Mouse (Mus musculus): ENCODE results near the gene Sbp. TPM values are rescaled to one million over a fixed set of nuclear protein-coding genes. Genes with fewer than 3 reads are reported as not detected.
"Not testable (repeated sequence)": the region's sequence is repeated elsewhere in the genome, so short reads cannot be mapped to it uniquely, and the experiment has no call there.

Sbp gene
- not detected in 2 replicates for polyA plus RNA-seq (2014; fragmentation: Nextera tagmentation; extraction: Ambion mirVana)

- no peaks in the 10 kb centered on the region for H3K4me1 ChIP-seq (ENCODE audit: control insufficient read depth, insufficient read depth, low read length)
- H3K36me3 ChIP-seq (ENCODE audit: control insufficient read depth, insufficient read depth, low read length), result no peaks in the 10 kb centered on the region
- H3K9ac ChIP-seq (replicated peaks; ENCODE audit: low read length), result no peak within 1 kb of the TSS
- H3K9me3 ChIP-seq (ENCODE audit: control insufficient read depth, low read length), result no peaks in the 10 kb centered on the region
- ATAC-seq (ENCODE audit: low FRiP score, low TSS enrichment), result no peak
- no peaks in the 10 kb centered on the region for H3K27me3 ChIP-seq (ENCODE audit: control insufficient read depth, insufficient read depth, low read length)
- no peak within 1 kb of the TSS for H3K4me3 ChIP-seq (replicated peaks; ENCODE audit: low read depth, low read length)
- H3K27ac ChIP-seq (replicated peaks; ENCODE audit: low read depth, low read length), result no peak within 1 kb of the TSS
- H3K4me2 ChIP-seq (ENCODE audit: low read length), result no peak within 1 kb of the TSS
- no peak for DNase-seq
Observed at GRCm38 (mm10) chr17:23941372-23941771, at the start of gene Sbp. Sbp (plus strand) TSS chr17:23941672.

- H3K9me3 ChIP-seq (ENCODE audit: control insufficient read depth, low read length); H3K9ac ChIP-seq (replicated peaks; ENCODE audit: low read length); ATAC-seq (ENCODE audit: low FRiP score, low TSS enrichment); H3K4me2 ChIP-seq (ENCODE audit: low read length); H3K36me3 ChIP-seq (ENCODE audit: control insufficient read depth, insufficient read depth, low read length); H3K27ac ChIP-seq (replicated peaks; ENCODE audit: low read depth, low read length); H3K27me3 ChIP-seq (ENCODE audit: control insufficient read depth, insufficient read depth, low read length); DNase-seq; H3K4me3 ChIP-seq (replicated peaks; ENCODE audit: low read depth, low read length); H3K4me1 ChIP-seq (ENCODE audit: control insufficient read depth, insufficient read depth, low read length): not testable (repeated sequence)
- 82% methylated on average over 4 of the region's 4 CpGs for WGBS
Observed at GRCm38 (mm10) chr17:23917158-23917557, 24.3 kb upstream of the Sbp start, which contains the start of gene Dcpp3. Dcpp3 (plus strand) TSS chr17:23917458.

- H3K9ac ChIP-seq (replicated peaks; ENCODE audit: low read length), result peak overlapping the region; percentile 29
- H3K4me2 ChIP-seq (ENCODE audit: low read length), result peak overlapping the region; percentile 75
- ATAC-seq (ENCODE audit: low FRiP score, low TSS enrichment) (peak; percentile 94), DNase-seq (peak; percentile 95)
- H3K9me3 ChIP-seq (ENCODE audit: control insufficient read depth, low read length), result no peaks in the 10 kb centered on the region
- H3K4me3 ChIP-seq (replicated peaks; ENCODE audit: low read depth, low read length), result peak overlapping the region; percentile 43
- H3K36me3 ChIP-seq (ENCODE audit: control insufficient read depth, insufficient read depth, low read length), result no peaks in the 10 kb centered on the region
- 0 out of 2 replicates have a peak, but pooled peaks cover 7% of the 10 kb centered on the region for H3K4me1 ChIP-seq (ENCODE audit: control insufficient read depth, insufficient read depth, low read length)
- peak overlapping the region; percentile 75 for H3K27ac ChIP-seq (replicated peaks; ENCODE audit: low read depth, low read length)
- under 1% methylated on average over 29 of the region's 29 CpGs for WGBS
- H3K27me3 ChIP-seq (ENCODE audit: control insufficient read depth, insufficient read depth, low read length), result no peaks in the 10 kb centered on the region
Observed at GRCm38 (mm10) chr17:23924531-23925007, 16.9 kb upstream of the Sbp start.

GRCm38 (mm10) chr17:23925090-23925493, 16.4 kb upstream of the Sbp start:
- no peaks in the 10 kb centered on the region for H3K9me3 ChIP-seq (ENCODE audit: control insufficient read depth, low read length)
- peak overlapping the region; percentile 75 for H3K4me2 ChIP-seq (ENCODE audit: low read length)
- no peaks in the 10 kb centered on the region for H3K27me3 ChIP-seq (ENCODE audit: control insufficient read depth, insufficient read depth, low read length)
- DNase-seq (peak; percentile 83), ATAC-seq (ENCODE audit: low FRiP score, low TSS enrichment) (peak; percentile 87)
- H3K4me1 ChIP-seq (ENCODE audit: control insufficient read depth, insufficient read depth, low read length), result 0 out of 2 replicates have a peak, but pooled peaks cover 7% of the 10 kb centered on the region
- WGBS, result under 1% methylated on average over 14 of the region's 14 CpGs
- H3K9ac ChIP-seq (replicated peaks; ENCODE audit: low read length), result peak overlapping the region; percentile 29
- H3K36me3 ChIP-seq (ENCODE audit: control insufficient read depth, insufficient read depth, low read length), result no peaks in the 10 kb centered on the region
- peak overlapping the region; percentile 75 for H3K27ac ChIP-seq (replicated peaks; ENCODE audit: low read depth, low read length)
- H3K4me3 ChIP-seq (replicated peaks; ENCODE audit: low read depth, low read length), result peak overlapping the region; percentile 43

- H3K4me3 ChIP-seq (replicated peaks; ENCODE audit: low read depth, low read length), result no peak overlapping the region
- DNase-seq (no peak), ATAC-seq (ENCODE audit: low FRiP score, low TSS enrichment) (no peak)
- no peak overlapping the region for H3K27ac ChIP-seq (replicated peaks; ENCODE audit: low read depth, low read length)
- WGBS, result 92% methylated on average over 5 of the region's 5 CpGs
- no peaks in the 10 kb centered on the region for H3K9me3 ChIP-seq (ENCODE audit: control insufficient read depth, low read length)
- H3K4me1 ChIP-seq (ENCODE audit: control insufficient read depth, insufficient read depth, low read length), result no peaks in the 10 kb centered on the region
- H3K36me3 ChIP-seq (ENCODE audit: control insufficient read depth, insufficient read depth, low read length), result no peaks in the 10 kb centered on the region
- H3K27me3 ChIP-seq (ENCODE audit: control insufficient read depth, insufficient read depth, low read length), result no peaks in the 10 kb centered on the region
- H3K9ac ChIP-seq (replicated peaks; ENCODE audit: low read length), result no peak overlapping the region
- H3K4me2 ChIP-seq (ENCODE audit: low read length), result no peak overlapping the region
Observed at GRCm38 (mm10) chr17:23931157-23931556, 10.3 kb upstream of the Sbp start.

- ATAC-seq (ENCODE audit: low FRiP score, low TSS enrichment); DNase-seq; H3K9me3 ChIP-seq (ENCODE audit: control insufficient read depth, low read length); H3K27me3 ChIP-seq (ENCODE audit: control insufficient read depth, insufficient read depth, low read length); H3K4me3 ChIP-seq (replicated peaks; ENCODE audit: low read depth, low read length); H3K4me2 ChIP-seq (ENCODE audit: low read length); H3K4me1 ChIP-seq (ENCODE audit: control insufficient read depth, insufficient read depth, low read length); H3K27ac ChIP-seq (replicated peaks; ENCODE audit: low read depth, low read length); H3K36me3 ChIP-seq (ENCODE audit: control insufficient read depth, insufficient read depth, low read length); H3K9ac ChIP-seq (replicated peaks; ENCODE audit: low read length): not testable (repeated sequence)
- 89% methylated on average over 4 of the region's 4 CpGs for WGBS
Observed at GRCm38 (mm10) chr17:23947486-23947885, 6.0 kb downstream of the Sbp start.

- Histone ChIP-seq H3K4me3 (replicated peaks; ENCODE audit: low read depth, low read length) (no peak overlapping the region), H3K9me3 (ENCODE audit: control insufficient read depth, low read length) (no peaks in the 10 kb centered on the region), H3K27me3 (ENCODE audit: control insufficient read depth, insufficient read depth, low read length) (no peaks in the 10 kb centered on the region), H3K9ac (replicated peaks; ENCODE audit: low read length) (no peak overlapping the region), H3K4me1 (ENCODE audit: control insufficient read depth, insufficient read depth, low read length) (no peaks in the 10 kb centered on the region), H3K27ac (replicated peaks; ENCODE audit: low read depth, low read length) (no peak overlapping the region), H3K36me3 (ENCODE audit: control insufficient read depth, insufficient read depth, low read length) (no peaks in the 10 kb centered on the region), H3K4me2 (ENCODE audit: low read length) (no peak overlapping the region)
- 88% methylated on average over 2 of the region's 2 CpGs for WGBS
- no peak for DNase-seq
- no peak for ATAC-seq (ENCODE audit: low FRiP score, low TSS enrichment)
Observed at GRCm38 (mm10) chr17:23949068-23949467, 7.6 kb downstream of the Sbp start.

- H3K4me2 ChIP-seq (ENCODE audit: low read length); ATAC-seq (ENCODE audit: low FRiP score, low TSS enrichment); H3K9me3 ChIP-seq (ENCODE audit: control insufficient read depth, low read length); H3K9ac ChIP-seq (replicated peaks; ENCODE audit: low read length); H3K27ac ChIP-seq (replicated peaks; ENCODE audit: low read depth, low read length); H3K36me3 ChIP-seq (ENCODE audit: control insufficient read depth, insufficient read depth, low read length); DNase-seq; H3K27me3 ChIP-seq (ENCODE audit: control insufficient read depth, insufficient read depth, low read length); H3K4me1 ChIP-seq (ENCODE audit: control insufficient read depth, insufficient read depth, low read length); H3K4me3 ChIP-seq (replicated peaks; ENCODE audit: low read depth, low read length): not testable (repeated sequence)
- WGBS, result 78% methylated on average over 4 of the region's 4 CpGs
Observed at GRCm38 (mm10) chr17:23950828-23951227, 9.4 kb downstream of the Sbp start.

GRCm38 (mm10) chr17:23955174-23955573, 13.7 kb downstream of the Sbp start, which contains the start of gene Sbpl:
Sbpl (minus strand) TSS chr17:23955274.
- Histone ChIP-seq H3K4me1 (ENCODE audit: control insufficient read depth, insufficient read depth, low read length) (no peaks in the 10 kb centered on the region), H3K9ac (replicated peaks; ENCODE audit: low read length) (no peak within 1 kb of the TSS)
- WGBS, result 72% methylated on average over 5 of the region's 5 CpGs

More at GRCm38 (mm10) chr17:23955174-23955573, 13.7 kb downstream of the Sbp start, which contains the start of gene Sbpl:
- H3K4me3 ChIP-seq (replicated peaks; ENCODE audit: low read depth, low read length), result no peak within 1 kb of the TSS
- H3K9me3 ChIP-seq (ENCODE audit: control insufficient read depth, low read length), result no peaks in the 10 kb centered on the region
- no peaks in the 10 kb centered on the region for H3K36me3 ChIP-seq (ENCODE audit: control insufficient read depth, insufficient read depth, low read length)
- H3K4me2 ChIP-seq (ENCODE audit: low read length), result no peak within 1 kb of the TSS
- H3K27ac ChIP-seq (replicated peaks; ENCODE audit: low read depth, low read length), result no peak within 1 kb of the TSS
- ATAC-seq (ENCODE audit: low FRiP score, low TSS enrichment), result no peak
- H3K27me3 ChIP-seq (ENCODE audit: control insufficient read depth, insufficient read depth, low read length), result no peaks in the 10 kb centered on the region
- DNase-seq, result no peak

Data from midbrain, embryonic 14.5 days (tissue).